Mouse (Mus musculus) thymus, postnatal 4 days (tissue): Measurements from ENCODE around the gene Elovl6.

Source experiments
- DNase-seq: peaks from one replicate; pipeline ENCODE4 v3.0.0; 2021

Gene Elovl6

GRCm38 (mm10) chr3:129650293-129650612, 118.1 kb downstream of the Elovl6 start:
- DNase-seq: no peak

GRCm38 (mm10) chr3:129650931-129651330, 118.8 kb downstream of the Elovl6 start:
- no peak for DNase-seq

- DNase-seq: no peak
These were observed 119.6 kb downstream of the Elovl6 start for GRCm38 (mm10) chr3:129651765-129652164.

- peak; percentile 17 for DNase-seq
These were observed 120.3 kb downstream of the Elovl6 start for GRCm38 (mm10) chr3:129652476-129652875.

GRCm38 (mm10) chr3:129656540-129656939, 124.4 kb downstream of the Elovl6 start:
- no peak for DNase-seq

GRCm38 (mm10) chr3:129657222-129657621, 125.1 kb downstream of the Elovl6 start:
- DNase-seq: no peak

- DNase-seq: no peak
These were observed 125.6 kb downstream of the Elovl6 start for GRCm38 (mm10) chr3:129657775-129658174.

- DNase-seq: peak; percentile 73
These were observed 126.6 kb downstream of the Elovl6 start for GRCm38 (mm10) chr3:129658776-129659175.

GRCm38 (mm10) chr3:129663906-129664305, 131.8 kb downstream of the Elovl6 start:
- DNase-seq: no peak

- no peak for DNase-seq
These were observed 143.8 kb downstream of the Elovl6 start for GRCm38 (mm10) chr3:129675923-129676322.

GRCm38 (mm10) chr3:129680258-129680657, 148.1 kb downstream of the Elovl6 start:
- no peak for DNase-seq

GRCm38 (mm10) chr3:129681841-129682240, 149.7 kb downstream of the Elovl6 start:
- no peak for DNase-seq

- DNase-seq: no peak
These were observed 150.2 kb downstream of the Elovl6 start for GRCm38 (mm10) chr3:129682389-129682788.

GRCm38 (mm10) chr3:129683060-129683679, 151.0 kb downstream of the Elovl6 start:
- peak; percentile 66 for DNase-seq

- no peak for DNase-seq
These were observed 154.0 kb downstream of the Elovl6 start for GRCm38 (mm10) chr3:129686196-129686595.

- DNase-seq: peak; percentile 62
These were observed 154.7 kb downstream of the Elovl6 start for GRCm38 (mm10) chr3:129686698-129687333.

GRCm38 (mm10) chr3:129687429-129687828, 155.3 kb downstream of the Elovl6 start:
- no peak for DNase-seq
